Mouse (Mus musculus): ENCODE measurements around the gene Acsbg2. TPM values are rescaled to one million over a fixed set of nuclear protein-coding genes. Genes with fewer than 3 reads are reported as not detected.

The Acsbg2 gene
- polyA plus RNA-seq, 1 experiment from 2014 or later = 0.06 TPM

DNA sequence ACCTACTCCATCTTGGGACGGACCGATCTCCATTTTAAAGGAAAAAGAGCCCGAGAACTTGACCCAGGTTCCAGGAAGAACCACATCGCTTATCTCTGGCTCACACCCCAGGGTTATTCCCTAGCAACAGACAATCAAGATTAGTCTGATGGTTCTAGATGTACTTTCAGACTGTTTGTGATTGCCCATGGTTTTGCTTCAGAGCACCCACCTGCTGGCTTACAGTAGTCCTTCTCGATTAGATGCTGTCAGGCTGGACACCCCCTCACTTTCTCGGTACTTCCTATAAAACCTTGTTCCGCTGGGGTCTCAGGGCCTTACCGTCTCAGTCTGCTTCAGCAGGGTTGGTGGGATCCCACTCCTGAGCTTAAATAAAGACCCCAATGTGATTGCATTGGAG lies 37.9 kb downstream of the Acsbg2 start:
- no peak for ATAC-seq (ENCODE audit: low FRiP score)
- Histone ChIP-seq H3K27me3 (no peaks in the 10 kb centered on the region), H3K9ac (no peak overlapping the region), H3K36me3 (no peaks in the 10 kb centered on the region), H3K4me1 (replicated peaks) (no peaks in the 10 kb centered on the region), H3K9me3 (no peaks in the 10 kb centered on the region), H3K27ac (no peak overlapping the region), H3K4me3 (no peak overlapping the region), H3K4me2 (no peak overlapping the region)
- WGBS = 93% methylated on average over 8 of the region's 8 CpGs

DNA sequence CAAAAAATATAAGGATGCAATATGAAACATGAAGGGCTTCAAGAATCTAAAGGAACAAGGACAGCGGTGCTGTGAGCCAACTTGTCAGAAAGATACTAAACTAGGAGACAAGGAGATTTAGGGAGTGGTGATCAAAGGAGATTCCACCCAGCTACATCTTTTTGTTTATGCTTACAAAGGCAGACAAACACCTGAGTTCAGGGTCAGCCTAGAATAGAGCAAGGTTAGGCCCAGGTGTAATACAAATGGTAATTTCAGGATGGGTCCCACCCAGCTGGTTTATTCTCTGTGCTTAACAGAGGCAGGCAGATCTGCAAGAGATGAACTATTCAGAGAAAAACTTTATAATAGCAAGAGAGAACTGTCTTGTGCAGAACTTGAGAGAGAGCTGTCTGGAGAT lies 40.9 kb downstream of the Acsbg2 start:
- Histone ChIP-seq H3K27me3 (peaks cover 19% of the 10 kb centered on the region), H3K4me1 (replicated peaks) (peaks cover 14% of the 10 kb centered on the region), H3K9ac (no peak overlapping the region), H3K4me3 (no peak overlapping the region), H3K9me3 (no peaks in the 10 kb centered on the region), H3K4me2 (no peak overlapping the region), H3K27ac (no peak overlapping the region), H3K36me3 (no peaks in the 10 kb centered on the region)
- no peak for ATAC-seq (ENCODE audit: low FRiP score)
- 92% methylated on average over 1 of the region's 1 CpGs for whole genome bisulfite sequencing

DNA sequence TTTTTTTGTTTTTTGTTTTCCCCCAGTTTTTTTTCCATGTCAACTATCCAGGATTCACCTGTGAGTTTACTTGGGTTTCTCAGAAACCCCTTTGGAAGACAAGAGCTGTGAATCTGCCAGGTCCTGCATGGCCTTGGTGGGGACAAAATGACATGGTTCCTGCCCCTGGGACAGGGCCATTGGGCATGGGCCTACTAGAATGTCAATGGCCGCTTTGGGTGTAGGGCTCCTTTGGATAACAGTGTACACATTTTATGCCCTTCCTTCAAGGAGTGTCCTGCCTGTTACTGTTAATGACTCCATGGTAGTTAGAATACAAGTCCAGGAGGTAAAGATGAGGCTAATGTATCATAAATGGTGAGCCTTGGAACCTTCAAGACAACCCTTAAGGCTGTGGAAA lies 41.3 kb downstream of the Acsbg2 start:
- 88% methylated on average over 1 of the region's 1 CpGs for WGBS
- no peaks in the 10 kb centered on the region for H3K9me3 ChIP-seq
- H3K27ac ChIP-seq = no peak overlapping the region
- no peak overlapping the region for H3K4me3 ChIP-seq
- peaks cover 14% of the 10 kb centered on the region for H3K4me1 ChIP-seq (replicated peaks)
- no peak for ATAC-seq (ENCODE audit: low FRiP score)
- no peaks in the 10 kb centered on the region for H3K36me3 ChIP-seq
- H3K9ac ChIP-seq = no peak overlapping the region
- no peak overlapping the region for H3K4me2 ChIP-seq
- H3K27me3 ChIP-seq = peaks cover 22% of the 10 kb centered on the region

DNA sequence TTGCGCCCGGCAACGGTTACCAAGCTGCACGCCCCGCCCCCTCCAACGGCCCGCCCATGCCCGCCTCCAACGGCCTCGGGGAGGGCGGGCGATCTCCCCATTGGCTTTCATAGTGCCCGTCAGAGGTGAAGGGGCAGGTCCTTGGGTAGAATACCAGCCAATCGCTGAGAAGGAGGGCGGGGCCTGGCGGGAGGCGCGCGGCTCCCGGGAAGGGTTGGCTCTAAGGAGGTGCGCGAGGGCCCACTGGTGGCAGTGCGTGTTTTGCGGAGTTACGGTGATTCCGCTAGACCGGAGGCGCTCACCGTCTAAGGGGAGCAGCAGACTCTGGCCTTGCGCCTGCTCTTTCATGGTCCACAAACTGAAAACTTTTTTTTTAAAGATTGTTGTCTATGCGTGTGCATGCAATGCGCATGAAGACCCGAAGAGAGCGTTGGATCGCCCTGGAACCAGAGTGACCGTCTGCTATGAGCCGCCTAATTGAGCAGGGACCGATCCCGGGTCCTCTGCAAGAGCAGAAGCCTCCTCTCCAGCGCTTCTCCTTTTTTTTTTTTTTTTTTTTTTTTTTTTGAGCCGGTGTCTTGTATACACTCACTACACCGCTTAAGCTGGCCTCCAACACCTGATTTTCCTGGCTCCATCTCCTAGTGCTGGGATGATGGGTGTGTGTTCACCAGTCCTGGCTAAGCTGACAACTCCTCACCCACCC lies 43.0 kb downstream of the Acsbg2 start:
- 0 out of 2 replicates have a peak overlapping the region, but pooled peaks have one; percentile 36 for H3K27ac ChIP-seq
- H3K9ac ChIP-seq = peak overlapping the region; percentile 64
- H3K36me3 ChIP-seq = no peaks in the 10 kb centered on the region
- under 1% methylated on average over 40 of the region's 42 CpGs for WGBS
- H3K27me3 ChIP-seq = peaks cover 24% of the 10 kb centered on the region
- H3K4me3 ChIP-seq = peak overlapping the region; percentile 53
- peak; percentile 98 for ATAC-seq (ENCODE audit: low FRiP score)
- peak overlapping the region; percentile 68 for H3K4me2 ChIP-seq
- no peaks in the 10 kb centered on the region for H3K9me3 ChIP-seq
- peaks cover 14% of the 10 kb centered on the region for H3K4me1 ChIP-seq (replicated peaks)

DNA sequence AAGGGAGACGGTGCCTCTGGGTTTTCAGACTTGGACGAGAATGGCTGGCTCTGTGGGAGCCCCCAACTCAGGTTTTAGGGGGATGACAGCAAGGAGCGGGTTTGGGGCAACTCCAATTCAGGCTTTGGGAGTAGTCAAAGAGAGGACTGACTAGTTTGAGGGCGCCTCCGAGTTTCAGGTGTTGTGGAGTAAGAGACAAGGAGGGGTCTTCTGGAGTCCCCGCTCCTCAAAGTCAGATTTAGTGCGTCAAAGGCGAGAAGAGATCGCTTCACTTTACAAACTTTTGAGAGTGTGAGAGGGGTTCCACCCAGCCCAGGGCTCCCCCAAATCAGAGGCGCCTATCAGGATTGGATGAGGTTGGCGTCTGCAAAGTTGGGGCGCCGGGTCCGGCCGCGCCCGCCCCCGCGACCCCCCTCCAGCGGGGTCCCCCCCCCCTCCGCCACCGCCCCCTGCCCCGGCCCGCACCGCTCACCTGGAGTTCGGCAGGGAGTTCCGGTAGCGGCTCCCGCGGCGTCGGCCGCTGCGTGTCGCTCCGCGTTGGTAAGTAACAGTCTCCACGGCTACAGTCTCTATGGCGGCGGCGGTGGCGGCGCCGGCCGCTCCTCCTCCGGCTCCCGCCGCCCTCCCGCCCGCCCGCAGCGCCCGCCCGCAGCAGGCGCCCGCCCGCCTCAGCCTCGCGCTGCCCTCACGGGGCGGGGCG lies 43.7 kb downstream of the Acsbg2 start, which contains the start of gene Rfx2:
Gene Rfx2, minus strand, starts transcription at position 603 of the 700 bp plus-strand sequence.
- ATAC-seq (ENCODE audit: low FRiP score) = no peak
- under 1% methylated on average over 59 of the region's 62 CpGs for WGBS
- Histone ChIP-seq H3K9me3 (no peaks in the 10 kb centered on the region), H3K4me3 (peak within 1 kb of the TSS; percentile 53), H3K9ac (peak within 1 kb of the TSS; percentile 64), H3K4me2 (peak within 1 kb of the TSS; percentile 68), H3K27ac (peak within 1 kb of the TSS; percentile 36; the same call in 1 of the 2 replicates), H3K36me3 (no peaks in the 10 kb centered on the region), H3K4me1 (replicated peaks) (peaks cover 14% of the 10 kb centered on the region), H3K27me3 (peaks cover 24% of the 10 kb centered on the region)

DNA sequence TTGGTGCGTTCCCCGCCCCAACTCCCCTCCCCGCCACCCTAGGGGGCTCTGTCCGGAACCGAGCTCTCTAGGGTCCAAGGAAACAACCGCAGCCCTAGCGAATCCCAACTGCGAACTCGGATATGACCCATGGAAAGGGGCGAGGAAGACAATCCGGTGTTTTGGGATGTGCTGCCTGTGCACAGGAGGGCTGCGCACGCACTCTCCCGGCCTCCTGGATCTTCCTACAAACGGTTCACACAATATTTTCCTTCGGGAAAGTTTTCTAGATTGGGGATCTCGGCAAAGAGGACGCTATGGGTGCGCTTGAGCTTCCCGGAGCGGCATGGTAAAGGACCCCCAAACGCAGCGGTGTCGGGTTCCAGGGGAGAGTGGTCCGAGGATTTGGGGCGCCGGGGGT lies 44.5 kb downstream of the Acsbg2 start:
- H3K4me2 ChIP-seq = peak overlapping the region; percentile 68
- H3K4me1 ChIP-seq (replicated peaks) = peaks cover 14% of the 10 kb centered on the region
- no peak for ATAC-seq (ENCODE audit: low FRiP score)
- no peaks in the 10 kb centered on the region for H3K36me3 ChIP-seq
- peak overlapping the region; percentile 62 for H3K9ac ChIP-seq
- H3K27ac ChIP-seq = no peak overlapping the region
- H3K4me3 ChIP-seq = peak overlapping the region; percentile 53
- H3K9me3 ChIP-seq = no peaks in the 10 kb centered on the region
- under 1% methylated on average over 27 of the region's 27 CpGs for WGBS
- peaks cover 24% of the 10 kb centered on the region for H3K27me3 ChIP-seq

DNA sequence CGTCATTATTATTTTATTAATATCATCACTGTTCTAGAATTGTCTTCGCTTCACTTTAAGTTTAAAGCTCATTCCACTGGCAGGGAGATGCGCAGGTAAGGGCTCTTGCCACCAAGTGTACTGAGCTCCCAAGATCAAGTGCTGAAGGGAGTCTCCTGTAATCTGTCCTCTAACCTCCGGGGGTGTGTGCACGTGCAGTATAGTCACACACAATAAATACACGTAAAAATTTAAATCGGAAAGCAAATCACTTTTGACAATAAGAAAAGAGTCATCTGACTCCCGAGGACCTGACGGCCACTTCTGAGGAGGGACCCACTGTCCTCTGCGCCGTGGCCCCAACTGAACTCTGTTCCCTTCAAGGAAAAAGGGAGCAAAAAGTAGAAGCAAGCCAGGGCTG lies 45.1 kb downstream of the Acsbg2 start:
- H3K4me2 ChIP-seq = peak overlapping the region; percentile 68
- no peak overlapping the region for H3K27ac ChIP-seq
- H3K4me3 ChIP-seq = peak overlapping the region; percentile 53
- WGBS = 28% methylated on average over 11 of the region's 11 CpGs
- ATAC-seq (ENCODE audit: low FRiP score) = no peak
- peak overlapping the region; percentile 62; the same call in 1 of the 2 replicates for H3K9ac ChIP-seq
- H3K4me1 ChIP-seq (replicated peaks) = peaks cover 14% of the 10 kb centered on the region
- H3K27me3 ChIP-seq = peaks cover 24% of the 10 kb centered on the region
- no peaks in the 10 kb centered on the region for H3K36me3 ChIP-seq
- no peaks in the 10 kb centered on the region for H3K9me3 ChIP-seq

DNA sequence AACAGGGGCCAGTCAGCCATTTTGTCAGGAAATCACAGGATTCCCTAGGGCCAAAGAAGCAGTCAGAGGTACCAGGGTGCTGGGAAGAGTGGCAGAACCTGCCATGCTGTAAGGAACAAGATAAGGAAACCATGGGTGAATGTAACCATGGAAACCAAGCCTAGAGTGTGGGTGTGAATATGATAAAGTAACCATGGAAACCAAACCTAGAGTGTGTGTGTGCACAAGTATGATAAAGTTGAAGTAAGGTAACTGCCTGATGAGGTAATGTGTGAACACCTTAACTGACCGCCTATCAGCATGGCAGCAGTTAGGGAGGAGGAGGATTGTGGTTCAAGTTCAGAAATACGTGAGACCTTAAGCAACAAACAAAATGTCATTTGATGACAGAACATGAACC lies 47.5 kb downstream of the Acsbg2 start:
- Histone ChIP-seq H3K36me3 (no peaks in the 10 kb centered on the region), H3K4me2 (no peak overlapping the region), H3K9me3 (no peaks in the 10 kb centered on the region), H3K4me1 (replicated peaks) (peaks cover 14% of the 10 kb centered on the region), H3K9ac (no peak overlapping the region), H3K27me3 (peaks cover 24% of the 10 kb centered on the region), H3K27ac (no peak overlapping the region), H3K4me3 (no peak overlapping the region)
- no peak for ATAC-seq (ENCODE audit: low FRiP score)
- 97% methylated on average over 2 of the region's 2 CpGs for WGBS

DNA sequence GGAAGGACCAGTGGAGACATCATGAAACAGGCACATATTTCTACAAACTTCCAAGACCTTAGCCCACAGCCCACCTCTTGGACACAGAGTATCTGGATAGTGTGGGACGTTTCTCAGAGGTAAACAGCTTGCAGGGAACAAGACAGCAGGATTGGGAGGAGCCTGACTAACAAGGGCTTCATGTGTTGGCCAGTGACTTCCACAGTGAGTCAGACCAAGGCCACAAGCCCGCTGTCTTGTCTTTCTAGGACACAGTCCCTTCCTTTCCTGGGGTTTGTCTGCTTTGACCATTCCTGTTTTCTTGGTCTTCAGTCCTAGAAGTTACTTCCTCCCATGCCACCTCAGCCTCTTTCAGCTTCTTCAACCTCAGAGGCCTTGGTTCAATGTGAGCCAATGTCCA lies 50.9 kb downstream of the Acsbg2 start:
- Histone ChIP-seq H3K4me3 (no peak overlapping the region), H3K27me3 (0 out of 2 replicates have a peak, but pooled peaks cover 5% of the 10 kb centered on the region), H3K9me3 (no peaks in the 10 kb centered on the region), H3K9ac (no peak overlapping the region), H3K4me1 (replicated peaks) (peaks cover 12% of the 10 kb centered on the region; the same call in 1 of the 2 replicates), H3K4me2 (no peak overlapping the region), H3K36me3 (no peaks in the 10 kb centered on the region), H3K27ac (no peak overlapping the region)
- 73% methylated on average over 2 of the region's 2 CpGs for WGBS
- ATAC-seq (ENCODE audit: low FRiP score) = no peak

DNA sequence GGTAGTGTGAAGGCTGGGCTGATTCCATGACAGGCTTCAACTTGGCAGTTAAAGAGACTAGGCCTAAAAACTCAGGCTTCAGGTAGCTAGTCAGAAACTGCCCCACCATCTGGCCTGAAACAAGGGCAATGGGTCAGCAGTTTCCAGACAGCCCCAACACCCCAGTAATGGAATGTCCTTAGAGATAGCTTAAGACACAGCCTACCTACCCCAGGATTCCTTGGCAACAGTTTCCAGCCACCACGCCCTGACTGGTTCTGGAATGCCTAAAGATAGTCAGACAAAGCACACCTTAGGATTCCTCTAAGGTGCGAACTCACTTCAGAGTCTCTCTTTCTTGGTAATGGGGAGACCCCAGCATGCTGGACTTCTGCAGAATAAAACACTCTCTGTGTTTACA lies 51.9 kb downstream of the Acsbg2 start:
- Histone ChIP-seq H3K36me3 (no peaks in the 10 kb centered on the region), H3K4me1 (replicated peaks) (peaks cover 16% of the 10 kb centered on the region; the same call in 1 of the 2 replicates), H3K27ac (no peak overlapping the region), H3K4me2 (no peak overlapping the region), H3K27me3 (no peaks in the 10 kb centered on the region), H3K9ac (no peak overlapping the region), H3K4me3 (no peak overlapping the region), H3K9me3 (no peaks in the 10 kb centered on the region)
- WGBS = 94% methylated on average over 2 of the region's 2 CpGs
- ATAC-seq (ENCODE audit: low FRiP score) = no peak

DNA sequence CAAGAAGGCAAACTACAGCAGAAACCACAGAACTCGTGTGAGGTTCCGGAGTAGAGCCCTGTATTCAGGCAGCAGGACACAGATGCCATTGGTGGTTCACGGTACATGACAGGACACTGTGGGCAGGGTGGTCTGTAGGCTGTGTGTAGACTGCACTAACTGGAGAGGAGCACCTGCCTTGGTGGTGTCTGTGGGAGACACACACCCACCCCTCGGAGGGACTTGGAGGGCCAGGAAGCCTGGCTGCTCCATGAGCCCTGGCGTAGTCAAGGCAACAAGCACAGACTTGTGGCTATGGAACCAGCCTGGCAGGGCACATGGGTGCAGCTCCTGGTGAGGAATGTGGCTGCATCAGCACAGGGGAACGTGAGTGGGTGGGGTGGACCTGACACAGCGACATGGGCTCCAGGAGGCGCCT lies 54.5 kb downstream of the Acsbg2 start:
- 0 out of 2 replicates have a peak, but pooled peaks cover 5% of the 10 kb centered on the region for H3K27me3 ChIP-seq
- no peak overlapping the region for H3K4me3 ChIP-seq
- 65% methylated on average over 8 of the region's 8 CpGs for WGBS
- H3K4me1 ChIP-seq (replicated peaks) = peaks cover 28% of the 10 kb centered on the region
- peak overlapping the region; percentile 72; the same call in 1 of the 2 replicates for H3K27ac ChIP-seq
- H3K9ac ChIP-seq = no peak overlapping the region
- peak; percentile 49; the same call in 1 of the 2 replicates for ATAC-seq (ENCODE audit: low FRiP score)
- H3K9me3 ChIP-seq = no peaks in the 10 kb centered on the region
- no peaks in the 10 kb centered on the region for H3K36me3 ChIP-seq
- no peak overlapping the region for H3K4me2 ChIP-seq

DNA sequence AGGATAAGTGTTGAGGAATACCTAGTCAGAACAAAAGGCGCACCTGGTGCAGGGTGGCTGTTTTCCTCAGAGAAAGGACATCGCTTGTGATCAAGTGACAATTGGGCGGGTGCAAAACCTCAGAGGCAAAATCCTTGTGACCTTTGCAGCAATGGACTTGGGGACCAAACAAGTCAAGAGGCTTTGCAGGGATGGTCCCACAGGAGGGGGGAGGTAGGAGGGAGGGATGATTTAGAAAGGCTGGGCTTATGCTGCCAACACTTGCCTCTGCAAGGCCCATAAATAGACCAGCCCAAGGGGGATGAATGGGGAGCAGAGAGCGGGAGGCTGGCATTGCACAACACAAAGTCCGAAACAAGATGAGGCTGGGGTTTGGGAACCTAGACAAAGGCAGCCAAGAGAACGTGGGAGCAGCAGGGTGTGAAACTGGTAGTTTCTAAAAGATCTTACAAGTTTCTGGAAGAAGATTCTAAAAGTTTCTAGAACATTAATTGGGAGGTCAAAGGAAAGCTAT lies 55.2 kb downstream of the Acsbg2 start:
- ATAC-seq (ENCODE audit: low FRiP score) = no peak

More for the DNA sequence above, 55.2 kb downstream of the Acsbg2 start:
- Histone ChIP-seq H3K27ac (peak overlapping the region; percentile 72), H3K27me3 (0 out of 2 replicates have a peak, but pooled peaks cover 5% of the 10 kb centered on the region), H3K4me1 (replicated peaks) (peaks cover 33% of the 10 kb centered on the region), H3K36me3 (no peaks in the 10 kb centered on the region), H3K9me3 (no peaks in the 10 kb centered on the region), H3K4me2 (no peak overlapping the region), H3K4me3 (no peak overlapping the region), H3K9ac (no peak overlapping the region)
- 64% methylated on average over 6 of the region's 6 CpGs for WGBS

All from hindbrain, embryonic 13.5 days (tissue).